Mouse (Mus musculus): ENCODE measurements at regions not wholly inside any gene's neighbourhood (a gene's known extent, or its start where the extent isn't known, plus 50 kb on each side); places are given as distances from the start of the nearest gene placed in this dataset.

GRCm38 (mm10) chr2:128503136-128503935, 87.7 kb upstream of the Spdye4c start:
- TF ChIP-seq CTCF (IDR thresholded peaks at IDR 0.05; ENCODE audit: low read depth, low read length), result no peak
- no peak for TF ChIP-seq POLR2A (IDR thresholded peaks at IDR 0.05; ENCODE audit: extremely low read depth, insufficient read depth, low read length)
